Mouse (Mus musculus) embryonic facial prominence, embryonic 14.5 days (tissue): Measurements from ENCODE around the gene Pwp1. TPM values are rescaled to one million over a fixed set of nuclear protein-coding genes. Genes with fewer than 3 reads are reported as not detected.
"Not testable (repeated sequence)": the region's sequence is repeated elsewhere in the genome, so short reads cannot be mapped to it uniquely, and the experiment has no call there.

ENCODE experiments used
- ATAC-seq: fragments of 200-750 bp; cut with Nextera tagmentation; 2 replicates; pipeline ENCODE4 v1.8.0; 2017; ENCODE audit warnings: low read depth, moderate number of reproducible peaks, moderate TSS enrichment
- DNase-seq: peaks from one replicate; pipeline ENCODE4 v3.0.0-alpha.2; 2015; ENCODE audit warnings: low spot score
- H3K27ac ChIP-seq: fragments of 300-500 bp; sonication (generic); replicated peaks from 2 replicates; pipeline ENCODE4 v1.5.1; 2014; ENCODE audit warnings: low read depth, mild to moderate bottlenecking, low read length, moderate library complexity
- H3K27me3 ChIP-seq: fragments of 300-500 bp; sonication (generic); replicated peaks from 2 replicates; pipeline ENCODE4 v1.6.1; 2014; ENCODE audit warnings: low read length; ENCODE audit not compliant: control insufficient read depth, insufficient read depth
- H3K36me3 ChIP-seq: fragments of 300-500 bp; sonication (generic); 2 replicates; pipeline ENCODE4 v1.6.1; 2014; ENCODE audit warnings: low read length, mixed read lengths; ENCODE audit not compliant: control insufficient read depth, insufficient read depth
- H3K4me1 ChIP-seq: fragments of 300-500 bp; sonication (generic); 2 replicates; pipeline ENCODE4 v1.6.1; 2014; ENCODE audit warnings: antibody characterized with exemption, low read length; ENCODE audit not compliant: control insufficient read depth, insufficient read depth
- H3K4me2 ChIP-seq: fragments of 300-500 bp; sonication (generic); 2 replicates; pipeline ENCODE4 v1.6.1; 2014; ENCODE audit warnings: low read depth, mild to moderate bottlenecking, low read length, moderate library complexity, mixed read lengths
- H3K4me3 ChIP-seq: fragments of 300-500 bp; sonication (generic); 2 replicates; pipeline ENCODE4 v1.5.1; 2014; ENCODE audit warnings: low read depth, mild to moderate bottlenecking, low read length
- H3K9ac ChIP-seq: fragments of 300-500 bp; sonication (generic); 2 replicates; pipeline ENCODE4 v1.6.1; 2014; ENCODE audit warnings: low read depth, mild to moderate bottlenecking, low read length, moderate library complexity, mixed read lengths
- H3K9me3 ChIP-seq: fragments of 300-500 bp; sonication (generic); 2 replicates; pipeline ENCODE4 v1.6.1; 2016; ENCODE audit warnings: low read length; ENCODE audit not compliant: control insufficient read depth
- WGBS: fragments of 180-500 bp; shearing (Covaris S2); extraction: QIAGEN DNeasy Blood & Tissue Kit; methylation state at CpG from one replicate; pipeline ENCODE4 v1.1.7; 2014; 5-methylcytosine and 5-hydroxymethylcytosine counted together
- polyA plus RNA-seq: library from polyadenylated mRNA; unstranded; fragments of >200 nt; fragmentation: Nextera tagmentation; extraction: Ambion mirVana; gene quantifications from 2 replicates; pipeline ENCODE4 v1.2.1, GENCODE M21; 2014

The Pwp1 gene
- 68.0 and 75.0 TPM in 2 replicates for polyA plus RNA-seq

DNA sequence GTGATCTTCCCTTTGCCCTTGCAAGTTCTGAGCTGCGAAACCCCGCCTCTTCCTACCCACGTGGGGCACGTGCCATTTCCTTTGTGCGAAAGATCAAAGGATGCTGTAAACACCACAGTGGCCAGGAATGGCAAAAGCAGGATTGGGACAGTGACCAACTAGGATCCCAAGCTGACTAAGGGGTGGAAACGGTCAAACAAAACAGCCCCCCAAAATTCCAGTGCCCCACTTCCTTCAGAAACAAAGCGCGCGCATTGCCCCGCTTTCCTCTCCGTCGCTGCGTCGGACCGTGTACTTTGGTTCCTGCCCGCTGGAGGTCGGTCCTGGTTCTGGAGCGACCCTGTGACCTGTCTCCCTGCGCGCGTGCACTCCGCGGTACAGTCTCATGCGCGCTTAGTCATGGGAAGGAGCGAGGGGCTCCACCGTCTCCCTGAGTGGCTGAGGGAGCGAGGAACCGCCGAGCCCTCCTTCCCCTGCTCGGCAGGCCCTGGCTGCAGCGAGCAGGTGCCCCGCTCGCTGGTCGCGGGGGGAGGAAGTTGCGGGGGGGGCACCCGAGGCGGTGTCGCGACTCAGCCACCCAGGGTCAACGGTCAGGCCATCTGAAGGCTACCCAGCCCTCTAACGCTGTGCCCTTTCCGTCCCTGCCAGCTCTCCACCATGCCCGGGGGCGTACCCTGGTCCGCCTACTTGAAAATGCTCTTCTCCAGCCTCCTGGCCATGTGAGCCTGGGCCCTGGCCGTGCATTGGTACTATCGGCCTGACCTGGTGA is at the start of gene Pwp1:
TSS of gene Pwp1 (plus strand) at position 410 of the 769 bp plus-strand sequence.
- not testable (repeated sequence) for H3K27me3 ChIP-seq, H3K9me3 ChIP-seq, H3K4me1 ChIP-seq, H3K27ac ChIP-seq, H3K36me3 ChIP-seq
- peak within 1 kb of the TSS; percentile 54 for H3K4me3 ChIP-seq
- ATAC-seq = peak; percentile 91
- peak within 1 kb of the TSS; percentile 71 for H3K9ac ChIP-seq
- DNase-seq = peak; percentile 56
- 1% methylated on average over 23 of the region's 49 CpGs for WGBS
- H3K4me2 ChIP-seq = peak within 1 kb of the TSS; percentile 75

DNA sequence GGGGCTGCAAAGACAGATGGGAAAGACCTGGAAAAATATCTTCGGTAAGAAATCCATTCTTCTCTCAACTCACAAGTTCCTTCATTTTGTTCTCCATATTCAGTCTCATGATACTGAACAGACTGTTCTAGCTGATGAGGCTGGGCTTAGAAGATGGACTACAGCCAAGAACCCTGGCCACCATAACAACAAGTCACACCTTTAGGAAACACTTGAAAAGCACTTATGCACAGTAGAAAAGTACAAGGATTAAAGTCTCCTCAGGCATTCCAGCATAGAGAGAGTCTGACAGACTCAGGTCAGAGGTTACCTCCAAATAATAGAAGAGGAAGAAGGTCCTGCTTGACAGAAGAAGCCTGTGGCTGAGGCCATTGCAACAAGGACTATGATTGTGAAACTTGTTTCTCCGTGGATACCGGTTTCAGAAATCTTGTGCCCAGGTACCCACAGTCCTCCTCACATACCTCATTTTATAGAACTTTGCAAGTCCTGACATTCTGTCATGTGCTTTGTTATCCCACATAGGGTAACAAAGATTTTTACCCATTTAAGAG is 7.1 kb upstream of the Pwp1 start:
- not testable (repeated sequence) for H3K4me1 ChIP-seq, ATAC-seq, H3K4me2 ChIP-seq, H3K4me3 ChIP-seq, DNase-seq, H3K27ac ChIP-seq, H3K9me3 ChIP-seq, H3K9ac ChIP-seq, H3K27me3 ChIP-seq, H3K36me3 ChIP-seq
- 97% methylated on average over 1 of the region's 3 CpGs for WGBS

DNA sequence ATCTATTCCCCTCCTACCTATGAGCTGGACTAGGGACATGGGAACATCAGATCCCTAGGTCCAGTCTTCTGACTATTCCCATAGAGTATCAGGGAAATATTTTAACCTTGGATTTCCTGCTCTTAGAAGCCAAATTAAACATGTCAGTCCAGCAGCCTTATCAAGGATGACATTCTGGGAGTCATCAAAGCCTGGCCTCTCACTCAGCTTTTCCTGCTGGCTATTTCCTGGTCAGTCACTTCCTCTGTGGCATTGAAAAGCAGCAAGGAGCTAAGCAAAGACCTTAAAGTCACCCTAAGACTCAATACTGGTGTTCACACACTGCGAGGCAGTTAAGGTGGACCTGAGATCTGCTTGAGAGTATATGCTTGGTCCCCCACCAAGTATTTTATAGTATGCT is 5.5 kb upstream of the Pwp1 start:
- not testable (repeated sequence) for DNase-seq, H3K27me3 ChIP-seq, H3K4me1 ChIP-seq, H3K9ac ChIP-seq, ATAC-seq, H3K9me3 ChIP-seq, H3K27ac ChIP-seq, H3K4me3 ChIP-seq, H3K4me2 ChIP-seq, H3K36me3 ChIP-seq
- WGBS = 91% methylated on average over 1 of the region's 1 CpGs

DNA sequence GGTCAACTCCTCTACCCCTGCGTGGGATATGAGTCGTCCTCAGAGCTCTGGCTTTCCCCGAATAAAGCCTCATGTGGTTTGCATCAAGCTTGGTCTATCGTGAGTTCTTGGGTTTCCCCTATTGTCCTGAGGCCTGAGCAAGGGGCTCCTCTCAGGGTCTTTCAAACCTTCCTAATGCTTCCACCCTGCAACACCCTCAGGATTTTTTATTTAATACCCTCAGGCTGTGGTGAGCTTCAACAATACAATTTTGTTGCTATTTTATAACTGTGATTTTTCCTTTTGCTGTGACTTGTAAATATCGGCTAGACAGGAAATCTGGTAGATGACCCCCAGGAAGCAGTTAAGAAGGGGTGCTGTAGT is 591 bp upstream of the Pwp1 start:
- H3K27me3 ChIP-seq, H3K36me3 ChIP-seq, H3K9me3 ChIP-seq, H3K9ac ChIP-seq, H3K4me1 ChIP-seq, DNase-seq, ATAC-seq, H3K27ac ChIP-seq: not testable (repeated sequence)
- Histone ChIP-seq H3K4me2 (peak overlapping the region; percentile 75), H3K4me3 (peak overlapping the region; percentile 54)
- WGBS = 24% methylated on average over 5 of the region's 5 CpGs

DNA sequence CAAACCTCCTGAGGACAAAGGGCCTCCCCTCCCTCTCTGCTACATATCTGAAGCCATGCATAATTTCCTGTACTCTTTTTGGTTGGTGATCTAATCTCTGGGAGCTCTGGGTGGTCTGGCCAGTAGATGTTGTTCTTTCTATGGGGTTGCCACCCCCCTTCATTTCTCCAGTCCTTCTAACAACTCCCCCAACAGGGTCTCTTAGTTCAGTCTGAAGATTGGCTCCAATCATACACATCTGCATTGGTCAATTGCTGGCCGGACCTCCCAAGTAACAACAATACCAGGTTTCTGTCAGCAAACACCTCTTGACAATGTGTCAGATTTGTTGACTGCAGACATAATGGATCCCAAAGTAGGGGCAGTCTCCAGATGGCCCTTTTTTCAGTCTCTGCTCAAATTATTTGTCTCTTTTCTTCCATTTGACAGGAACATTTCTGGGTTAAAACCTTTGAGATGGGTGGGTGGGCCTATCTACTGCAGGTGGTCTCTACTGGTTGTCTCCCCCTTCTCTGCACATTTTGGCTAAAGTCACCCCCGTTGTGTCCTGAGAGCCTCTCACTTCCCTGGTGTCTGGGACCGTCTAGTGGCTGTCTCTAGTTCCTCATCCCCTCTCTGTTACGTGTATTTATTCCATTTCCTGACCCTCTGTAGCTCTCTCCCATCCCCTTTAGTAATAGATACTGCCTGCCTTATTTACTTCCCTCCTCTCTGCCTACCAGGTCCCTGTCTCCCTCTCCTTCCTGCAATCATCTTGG is 17.0 kb downstream of the Pwp1 start:
- Histone ChIP-seq H3K4me2 (no peak overlapping the region), H3K9me3 (no peaks in the 10 kb centered on the region), H3K36me3 (no peaks in the 10 kb centered on the region), H3K27me3 (no peaks in the 10 kb centered on the region), H3K27ac (no peak overlapping the region), H3K9ac (no peak overlapping the region), H3K4me1 (no peaks in the 10 kb centered on the region), H3K4me3 (no peak overlapping the region)
- ATAC-seq (no peak), DNase-seq (no peak)
- WGBS = 71% methylated on average over 4 of the region's 4 CpGs

DNA sequence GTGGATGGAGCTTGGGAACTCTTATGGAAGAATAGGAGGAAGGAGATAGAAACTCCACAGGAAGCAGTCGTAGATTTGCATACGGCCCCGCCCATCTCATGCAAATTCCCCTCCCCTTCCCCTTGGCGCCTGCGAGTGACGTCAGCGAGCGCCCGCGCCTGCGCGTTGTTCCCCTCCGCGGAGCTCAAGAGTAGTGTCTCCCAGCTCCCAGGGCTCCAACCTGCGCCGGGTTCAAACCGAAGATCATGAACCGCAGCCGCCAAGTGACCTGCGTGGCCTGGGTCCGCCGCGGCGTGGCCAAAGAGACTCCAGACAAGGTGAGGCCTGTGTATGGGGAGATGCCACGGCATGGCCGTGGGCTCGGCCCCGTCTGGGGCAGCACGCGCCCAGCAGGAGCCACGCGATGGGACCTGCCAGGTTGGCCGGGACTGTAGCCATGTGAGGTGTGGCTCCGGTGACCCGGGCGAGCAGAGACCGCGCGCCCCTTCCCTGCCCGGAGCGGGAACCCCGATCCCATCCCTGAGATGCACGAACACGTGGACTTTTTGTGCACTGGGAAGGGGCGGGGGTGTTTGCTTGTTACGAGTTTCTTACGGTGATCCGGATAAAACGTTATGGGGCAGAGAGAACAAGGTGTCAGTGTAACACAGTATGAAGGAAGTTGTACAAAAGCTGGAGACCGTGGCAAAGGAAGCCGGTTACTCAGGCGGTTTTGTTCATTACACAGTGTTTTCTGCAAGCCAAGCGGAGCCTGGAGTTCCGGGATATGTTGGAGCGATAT is 42.6 kb downstream of the Pwp1 start:
- Histone ChIP-seq H3K9ac (peak overlapping the region; percentile 78), H3K27me3 (no peaks in the 10 kb centered on the region), H3K27ac (no peak overlapping the region; the same call in 1 of the 2 replicates), H3K4me3 (peak overlapping the region; percentile 79), H3K4me2 (peak overlapping the region; percentile 83), H3K9me3 (0 out of 2 replicates have a peak, but pooled peaks cover 4% of the 10 kb centered on the region), H3K36me3 (peaks cover 30% of the 10 kb centered on the region), H3K4me1 (peaks cover 9% of the 10 kb centered on the region)
- under 1% methylated on average over 47 of the region's 55 CpGs for WGBS
- ATAC-seq (peak; percentile 97), DNase-seq (peak; percentile 95)

DNA sequence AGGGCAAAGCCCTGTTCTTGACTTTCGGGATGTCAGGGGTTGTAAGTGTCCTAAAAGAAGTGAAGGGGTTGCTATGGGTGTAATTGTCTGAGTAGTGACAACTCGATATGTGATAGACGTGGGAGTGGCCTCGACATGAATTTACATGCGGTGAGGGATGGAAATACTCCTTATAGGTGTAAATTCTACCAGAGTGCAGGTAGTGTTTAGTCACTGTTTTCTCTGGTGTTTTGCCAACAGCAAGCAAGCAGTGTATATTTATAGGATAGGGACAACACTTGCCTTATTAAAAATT is 43.1 kb downstream of the Pwp1 start:
- WGBS = 3% methylated on average over 5 of the region's 5 CpGs
- DNase-seq = peak; percentile 7
- no peak for ATAC-seq

DNA sequence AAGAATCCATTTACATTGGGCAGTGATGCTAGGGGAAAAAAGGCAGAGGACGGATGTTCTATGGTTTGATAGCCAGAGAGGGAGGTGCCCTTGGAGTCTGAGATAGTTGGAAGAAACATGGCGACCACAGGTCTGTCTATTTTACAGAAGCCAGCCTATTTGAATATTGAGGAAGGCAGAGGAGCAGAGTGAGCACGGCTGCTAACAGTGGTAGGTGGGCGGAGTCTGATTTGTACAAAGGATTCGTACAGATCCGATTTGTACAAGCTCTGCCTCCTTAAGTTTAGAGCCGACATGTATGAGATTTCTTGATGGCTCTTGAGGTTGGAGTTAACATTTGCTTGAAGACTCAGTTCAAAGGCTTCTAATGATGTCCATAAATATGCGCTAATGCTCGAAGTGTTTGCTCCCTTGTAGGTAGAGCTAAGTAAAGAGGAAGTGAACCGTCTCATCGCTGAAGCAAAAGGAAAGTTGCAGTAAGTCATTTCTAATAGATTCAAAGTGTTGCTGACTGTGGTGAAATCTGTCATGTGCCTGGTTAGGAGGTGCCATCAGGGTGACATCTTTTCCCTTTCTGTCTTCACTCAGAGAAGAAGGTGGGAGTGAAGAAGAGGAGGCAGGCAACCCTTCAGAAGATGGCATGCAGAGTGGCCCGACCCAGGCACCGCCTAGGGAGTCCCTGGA is 44.7 kb downstream of the Pwp1 start:
- WGBS = 90% methylated on average over 13 of the region's 13 CpGs
- H3K36me3 ChIP-seq = peaks cover 51% of the 10 kb centered on the region
- no peak for DNase-seq

More for the DNA sequence above, 43.1 kb downstream of the Pwp1 start:
- H3K27ac ChIP-seq = no peak overlapping the region
- H3K27me3 ChIP-seq = no peaks in the 10 kb centered on the region
- H3K4me3 ChIP-seq = peak overlapping the region; percentile 79
- H3K4me1 ChIP-seq = peaks cover 9% of the 10 kb centered on the region
- peaks cover 35% of the 10 kb centered on the region for H3K36me3 ChIP-seq
- peak overlapping the region; percentile 78 for H3K9ac ChIP-seq
- 0 out of 2 replicates have a peak, but pooled peaks cover 4% of the 10 kb centered on the region for H3K9me3 ChIP-seq
- peak overlapping the region; percentile 83 for H3K4me2 ChIP-seq

More for the DNA sequence above, 44.7 kb downstream of the Pwp1 start:
- Histone ChIP-seq H3K4me2 (no peak overlapping the region), H3K4me1 (peaks cover 9% of the 10 kb centered on the region), H3K4me3 (no peak overlapping the region), H3K9ac (no peak overlapping the region), H3K9me3 (0 out of 2 replicates have a peak, but pooled peaks cover 4% of the 10 kb centered on the region), H3K27ac (no peak overlapping the region), H3K27me3 (no peaks in the 10 kb centered on the region)
- ATAC-seq = no peak
